Mouse (Mus musculus) c-Kit-positive CD71-positive TER-119-positive erythroid progenitor cells, embryonic 14.5 days (primary cell): Measurements from ENCODE around the gene Cetn4.

Experiments
- DNase-seq: peaks from one replicate; pipeline ENCODE4 v3.0.0-alpha.2; 2013; ENCODE audit warnings: low spot score

The Cetn4 gene

DNA sequence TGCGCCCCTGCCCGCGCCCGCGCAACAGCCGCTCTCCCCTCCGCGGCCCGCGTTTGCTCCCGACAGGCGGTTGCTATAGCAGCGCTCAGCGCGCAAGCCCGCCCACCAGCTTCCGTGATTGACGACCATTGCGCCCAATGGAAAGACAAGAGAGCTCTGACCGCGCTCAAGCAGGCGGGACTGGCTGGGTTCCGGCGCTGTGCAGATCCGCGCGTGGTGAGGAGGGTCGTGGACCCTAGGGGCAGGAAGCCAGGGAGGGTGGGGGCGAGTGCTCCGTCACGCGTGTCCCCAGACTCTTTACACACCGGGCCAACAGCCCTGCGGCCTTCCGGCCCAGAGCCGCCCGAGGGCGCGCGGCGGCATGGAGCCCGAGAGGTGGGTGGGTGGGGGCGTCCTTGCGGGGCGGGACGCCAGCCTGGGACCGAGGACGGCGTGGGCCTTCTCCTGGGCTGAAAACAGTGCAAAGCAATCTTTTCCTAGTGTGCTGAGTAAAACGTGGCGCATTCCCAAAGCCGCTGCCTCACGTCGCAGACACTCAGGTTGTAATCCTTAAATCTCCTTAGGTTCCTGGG lies at the start of gene Cetn4, which contains the start of gene Bbs12:
Cetn4 (minus strand) TSS at position 339 of the 572 bp plus-strand sequence.
Bbs12 (plus strand) TSS at position 185 of the 572 bp plus-strand sequence.
- DNase-seq = peak; percentile 92

DNA sequence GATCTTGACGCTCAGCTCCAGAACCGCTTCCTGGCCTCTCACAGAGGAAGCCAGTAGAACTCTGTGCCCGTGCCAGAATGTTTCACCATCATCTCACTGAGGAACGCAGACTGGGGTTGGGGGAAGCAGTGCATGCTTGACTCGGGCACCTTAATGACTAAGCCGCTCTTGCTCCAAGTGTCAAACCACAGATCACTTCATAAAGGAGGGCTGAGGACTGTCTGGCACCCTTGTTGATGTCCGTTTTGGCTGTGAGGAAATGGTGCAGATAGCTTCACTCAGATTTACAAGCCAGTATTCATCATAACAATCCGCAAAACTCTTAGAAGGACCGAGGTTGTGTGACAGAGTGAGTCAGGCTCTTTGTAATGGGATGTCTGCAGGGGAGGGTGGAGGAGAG lies 48.2 kb upstream of the Cetn4 start:
- no peak for DNase-seq

DNA sequence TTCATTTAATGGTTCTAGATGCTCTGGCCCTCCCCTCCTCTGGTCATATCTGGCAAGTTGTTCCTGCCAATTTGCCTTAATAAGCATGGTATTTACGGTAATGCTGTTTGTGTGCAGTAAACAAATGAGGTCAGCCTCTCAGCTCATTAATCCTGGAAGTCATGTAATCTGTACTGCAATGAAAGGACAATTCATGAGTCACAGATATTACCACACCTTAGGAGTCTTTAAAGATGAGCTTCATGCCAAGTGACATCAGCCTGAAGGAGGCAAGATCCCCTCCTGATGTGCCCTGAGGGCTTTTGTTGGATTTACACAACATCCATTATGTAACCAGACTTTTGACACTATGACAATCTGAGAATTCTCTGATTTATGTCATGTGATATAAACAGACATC lies 42.2 kb upstream of the Cetn4 start:
- no peak for DNase-seq

DNA sequence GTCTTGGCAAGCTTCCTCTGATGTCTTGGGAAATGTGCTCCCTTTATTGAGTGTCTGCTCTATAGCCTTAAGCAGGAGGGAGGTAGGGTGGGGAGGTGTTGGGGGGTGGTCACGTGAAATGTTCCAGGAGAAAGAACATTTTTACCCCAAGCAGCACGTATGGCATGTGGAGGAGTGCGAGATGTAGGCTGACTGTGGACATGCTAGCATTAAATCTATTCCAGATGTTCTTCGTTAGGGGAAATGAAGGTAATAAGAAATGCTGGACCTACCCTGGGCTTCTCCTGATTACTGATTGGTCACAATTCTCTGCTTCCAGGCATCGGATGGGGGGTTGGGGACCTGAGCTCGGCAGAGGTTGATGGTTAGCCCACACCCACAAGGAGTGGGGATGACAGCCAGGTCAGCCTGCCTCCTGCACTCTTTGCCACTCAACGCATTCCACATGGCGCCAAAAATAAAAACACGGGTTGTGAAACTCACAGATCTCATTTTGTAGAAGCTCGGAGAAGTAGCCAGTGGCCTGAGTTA lies 41.5 kb upstream of the Cetn4 start:
- DNase-seq = no peak

DNA sequence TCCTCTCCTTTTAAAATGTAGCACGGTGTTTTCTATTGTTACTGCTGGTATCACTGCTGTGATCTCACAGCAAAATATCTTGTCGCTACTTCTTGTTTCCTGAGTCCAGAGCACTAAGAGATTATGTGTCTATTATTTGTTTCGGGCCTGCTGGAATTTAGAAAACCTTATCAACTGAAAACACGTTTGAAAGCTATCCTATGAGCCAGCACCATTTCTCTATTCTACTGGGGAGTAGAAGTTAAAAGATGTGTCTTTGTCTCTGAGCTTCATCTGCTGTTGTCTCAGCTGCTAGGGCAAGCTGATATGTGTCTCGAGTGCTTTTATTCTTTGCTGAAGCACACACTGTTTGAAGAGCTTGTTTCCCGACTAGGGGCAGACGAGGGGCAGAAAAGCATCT lies 37.9 kb upstream of the Cetn4 start:
- DNase-seq = no peak

DNA sequence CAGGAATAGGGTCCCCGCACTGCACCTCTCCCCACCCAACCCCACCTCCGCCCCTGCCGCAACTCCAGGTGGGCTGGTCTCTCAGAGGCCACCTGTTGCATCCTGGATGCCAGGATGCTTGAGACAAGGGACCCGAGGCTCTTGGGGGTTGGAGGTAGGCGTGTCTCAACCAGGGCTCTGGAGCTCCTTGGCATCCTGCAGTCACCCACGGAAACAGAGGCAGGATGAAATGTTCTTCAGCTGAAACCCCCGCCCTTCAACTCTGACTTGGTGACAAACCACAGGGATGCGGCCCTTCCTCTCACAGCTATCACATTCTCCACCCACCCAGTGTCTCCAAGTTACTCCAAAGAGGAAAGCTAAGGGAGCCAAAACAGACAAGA lies 36.6 kb upstream of the Cetn4 start:
- no peak for DNase-seq

DNA sequence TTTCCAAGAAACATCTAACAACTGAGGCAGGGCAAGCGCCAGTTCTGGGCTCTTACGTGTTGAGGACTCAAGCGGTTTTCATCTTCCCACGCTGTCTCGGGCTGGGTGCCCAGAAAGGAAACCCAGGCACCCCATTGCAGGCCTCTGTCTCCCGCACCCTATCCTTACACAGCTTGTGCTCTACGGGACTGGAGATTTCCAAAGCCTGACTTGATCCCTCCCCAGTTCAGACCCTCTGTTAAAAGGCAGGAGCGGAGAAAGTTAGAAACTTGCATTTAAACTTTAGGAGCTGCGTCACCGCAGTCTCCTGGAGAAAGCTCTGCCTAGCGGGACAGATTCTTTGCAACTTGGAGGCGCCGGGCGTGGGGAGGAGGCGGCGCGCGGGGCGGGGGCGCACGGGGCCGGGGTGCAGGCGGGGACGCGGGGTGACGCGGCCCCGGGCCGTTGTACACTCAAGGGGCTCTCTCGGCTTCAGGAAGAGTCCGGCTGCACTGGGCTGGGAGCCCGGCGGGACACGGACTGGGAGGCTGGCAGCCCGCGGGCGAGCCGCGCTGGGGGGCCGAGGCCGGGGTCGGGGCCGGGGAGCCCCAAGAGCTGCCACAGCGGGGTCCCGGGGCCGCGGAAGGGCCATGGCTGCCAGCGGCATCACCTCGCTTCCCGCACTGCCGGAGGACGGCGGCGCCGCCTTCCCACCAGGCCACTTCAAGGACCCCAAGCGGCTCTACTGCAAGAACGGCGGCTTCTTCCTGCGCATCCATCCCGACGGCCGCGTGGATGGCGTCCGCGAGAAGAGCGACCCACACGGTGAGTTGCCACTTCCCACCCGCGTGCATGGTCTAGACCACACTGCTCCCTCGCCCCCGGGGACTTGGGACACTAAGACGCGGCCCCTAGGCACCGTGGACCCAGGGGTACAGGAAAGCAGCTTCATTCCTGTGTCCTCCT lies 36.0 kb upstream of the Cetn4 start, which contains the start of gene Fgf2:
Fgf2 (plus strand) TSS at position 126 of the 945 bp plus-strand sequence.
- DNase-seq = no peak

DNA sequence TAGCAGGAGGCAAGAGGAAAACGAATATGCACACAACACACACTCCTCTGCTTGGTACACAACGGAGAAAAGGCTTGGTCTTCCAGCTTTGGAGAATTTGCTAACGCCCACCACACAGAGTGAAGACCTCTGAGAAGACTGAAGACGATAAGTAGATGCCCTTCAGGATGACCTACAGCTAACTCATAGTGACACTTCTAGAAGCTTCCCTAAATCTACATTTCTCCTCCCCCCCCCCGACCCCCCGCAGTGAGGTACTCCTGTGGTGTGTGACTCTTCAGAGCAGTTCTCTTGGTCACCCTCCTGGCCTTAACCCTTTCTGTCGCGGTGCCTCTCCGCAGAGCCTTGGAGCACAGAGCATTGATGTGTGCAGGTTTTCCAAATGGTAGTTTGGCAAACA lies 35.2 kb upstream of the Cetn4 start:
- no peak for DNase-seq

DNA sequence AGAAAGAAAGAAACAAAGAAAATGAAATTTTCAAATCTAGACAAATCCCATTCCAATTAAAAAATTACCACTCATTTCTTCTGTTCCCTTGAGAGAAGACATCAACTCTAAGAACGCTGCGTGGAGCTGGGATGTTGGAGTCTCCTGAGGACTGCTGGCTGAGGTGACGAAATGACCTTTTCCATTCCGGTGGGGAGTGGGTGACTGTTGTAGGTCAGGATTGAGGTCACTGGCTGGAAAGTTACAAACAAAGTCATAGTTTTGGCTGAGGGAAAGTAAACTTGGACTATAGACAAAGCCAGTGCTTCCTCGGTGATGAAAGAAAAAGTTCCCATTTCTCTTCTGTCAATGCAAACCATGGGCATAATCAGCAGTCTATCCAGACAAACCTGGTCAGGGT lies 30.3 kb upstream of the Cetn4 start:
- no peak for DNase-seq

DNA sequence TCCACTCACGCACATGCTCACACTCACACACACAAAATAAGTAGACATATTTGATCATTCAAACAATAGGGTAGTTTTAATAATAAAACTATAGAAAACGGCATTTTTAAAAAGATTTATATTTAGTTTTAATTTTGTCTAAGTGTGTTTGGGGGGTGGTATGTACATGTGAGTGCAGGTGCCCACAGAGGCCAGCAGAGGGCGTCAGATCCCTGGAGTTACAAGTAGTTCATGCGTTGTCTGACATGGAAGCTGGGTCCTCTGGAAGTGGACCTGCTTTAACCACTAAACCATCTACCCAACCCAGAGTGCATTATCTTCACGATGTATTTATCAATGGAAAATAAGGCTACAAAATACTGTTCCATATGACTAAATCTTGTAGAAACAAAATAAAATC lies 28.6 kb upstream of the Cetn4 start:
- peak; percentile 27 for DNase-seq

DNA sequence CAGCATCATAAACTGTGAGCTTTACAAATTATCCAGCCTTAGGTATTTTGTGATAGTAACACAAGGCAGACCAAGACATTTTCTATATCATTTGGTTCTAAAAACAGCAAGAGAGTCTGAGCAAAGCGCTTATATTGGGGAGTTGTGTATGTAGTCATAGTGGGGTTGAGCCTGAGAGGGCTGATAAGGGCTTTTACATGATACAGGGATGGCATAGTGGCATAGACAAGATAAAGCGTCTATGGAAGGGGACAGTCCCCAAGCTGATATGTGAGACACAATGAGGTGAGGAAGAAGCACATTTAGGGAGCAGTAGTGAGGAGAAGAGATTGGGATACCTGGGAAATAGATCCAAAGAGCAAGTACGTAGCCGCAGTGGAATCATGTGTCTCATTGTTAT lies 21.5 kb upstream of the Cetn4 start:
- DNase-seq = no peak

DNA sequence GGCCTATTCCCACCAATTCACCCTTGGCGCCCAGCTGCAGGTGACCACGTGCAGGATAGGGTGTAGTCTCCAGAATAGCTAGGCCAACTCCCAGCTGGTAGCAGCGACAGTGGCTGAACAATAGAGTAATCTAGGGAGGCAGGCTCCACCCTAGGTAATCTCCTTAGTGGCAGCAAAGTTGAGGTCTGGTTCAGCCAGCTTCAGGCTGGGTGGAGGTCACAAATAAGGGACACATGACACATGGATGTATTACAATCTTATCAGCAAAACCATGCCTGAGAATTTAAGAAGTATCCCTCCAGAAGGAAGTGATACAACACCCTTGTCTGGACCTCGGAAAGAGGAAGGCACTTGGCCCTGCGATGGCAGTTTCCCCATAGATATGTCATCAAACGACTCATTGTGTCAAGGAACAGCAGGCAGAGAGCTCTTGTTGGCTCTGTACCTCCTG lies 19.5 kb upstream of the Cetn4 start:
- DNase-seq = peak; percentile 53

DNA sequence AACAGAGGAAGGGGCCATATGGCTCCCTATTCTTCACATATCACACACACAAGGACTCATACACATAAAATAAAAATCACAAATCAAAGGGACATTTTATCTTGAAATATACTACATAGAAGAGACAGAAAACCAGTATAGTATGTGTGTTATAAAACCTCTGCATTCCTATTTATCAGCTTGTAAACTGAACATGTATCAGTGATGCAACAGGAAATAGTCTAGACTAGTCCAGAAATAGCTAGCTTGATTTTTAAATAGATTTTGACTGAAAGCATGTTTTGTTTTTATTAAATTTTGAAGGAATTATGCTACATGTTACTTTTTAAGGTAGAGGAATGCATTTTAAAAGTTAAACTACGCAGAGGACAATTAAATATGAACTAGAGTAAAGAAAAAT lies 17.5 kb upstream of the Cetn4 start:
- DNase-seq = no peak

DNA sequence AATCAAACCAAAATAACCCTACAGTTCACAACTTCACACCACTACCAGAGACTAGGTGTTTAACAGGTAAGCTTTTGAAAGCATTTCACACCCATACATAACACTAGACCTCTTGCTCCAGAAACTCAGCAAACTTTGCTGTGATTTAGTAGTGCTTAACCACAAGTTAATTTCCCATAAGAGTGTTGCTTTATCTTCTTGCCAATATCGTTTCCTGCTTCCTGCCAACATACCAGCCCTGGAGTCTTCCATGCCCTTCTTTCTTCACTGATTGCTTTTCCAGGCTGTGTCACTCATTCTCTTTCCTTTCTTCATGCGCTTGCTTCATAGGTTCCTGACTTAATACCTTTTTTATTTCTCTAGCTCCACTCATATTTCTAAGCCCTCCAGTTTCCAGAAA lies 16.0 kb upstream of the Cetn4 start:
- no peak for DNase-seq

DNA sequence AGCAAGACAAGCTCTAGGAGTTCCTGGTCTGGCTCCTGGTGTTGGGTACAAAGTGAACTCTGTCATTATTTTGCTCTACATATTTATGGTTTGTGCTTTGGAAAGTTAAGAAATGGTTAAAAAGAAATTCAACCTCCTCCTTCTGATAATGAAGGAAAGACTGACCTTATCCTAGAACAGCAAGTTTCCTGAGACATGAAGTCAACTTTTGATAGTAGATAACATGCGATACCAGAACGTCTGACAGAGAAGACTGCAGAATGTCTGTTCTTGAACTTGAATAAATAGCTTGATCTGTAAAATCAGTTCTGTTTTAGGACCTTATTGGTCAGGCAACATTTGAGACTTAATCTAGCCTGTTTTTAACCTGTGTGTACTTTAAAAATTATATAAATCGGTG lies 14.1 kb upstream of the Cetn4 start:
- no peak for DNase-seq

DNA sequence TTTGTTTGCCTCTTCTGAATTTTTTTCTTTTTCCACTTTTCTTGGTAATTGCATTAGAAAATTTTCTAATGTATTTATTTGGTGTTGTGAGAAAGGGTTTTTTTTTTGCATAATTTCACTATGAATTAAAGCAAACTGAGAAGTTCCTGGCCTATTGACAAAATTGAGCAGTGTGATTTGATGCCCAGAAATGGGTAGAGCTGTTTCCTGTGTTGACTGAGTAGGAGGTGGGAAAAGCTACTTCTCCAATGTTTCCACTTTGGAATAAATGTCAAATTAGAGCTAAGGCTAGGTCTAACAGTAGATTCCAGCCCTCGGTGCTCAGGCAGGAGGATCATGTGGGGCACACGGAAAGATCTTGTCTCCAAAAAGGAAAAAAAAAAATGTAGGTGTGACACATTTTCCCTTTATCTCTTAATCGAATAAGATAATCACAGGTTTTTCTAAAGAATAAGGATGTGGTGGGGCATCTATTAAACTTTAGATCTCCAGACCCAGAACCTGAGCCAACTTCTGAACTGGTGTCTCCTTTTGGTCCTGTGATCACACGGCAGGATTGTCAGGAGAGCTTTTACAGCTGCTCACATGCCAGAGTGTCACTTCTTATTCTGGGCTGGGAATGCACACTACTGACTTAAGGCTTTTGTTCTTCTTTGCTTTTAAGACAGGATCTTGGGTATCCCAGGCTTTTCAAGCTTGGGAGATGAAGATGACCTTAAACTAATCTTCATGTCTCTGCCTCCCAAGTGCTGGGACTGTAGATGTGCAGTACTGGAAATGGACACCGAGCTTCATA lies 13.0 kb upstream of the Cetn4 start:
- no peak for DNase-seq

DNA sequence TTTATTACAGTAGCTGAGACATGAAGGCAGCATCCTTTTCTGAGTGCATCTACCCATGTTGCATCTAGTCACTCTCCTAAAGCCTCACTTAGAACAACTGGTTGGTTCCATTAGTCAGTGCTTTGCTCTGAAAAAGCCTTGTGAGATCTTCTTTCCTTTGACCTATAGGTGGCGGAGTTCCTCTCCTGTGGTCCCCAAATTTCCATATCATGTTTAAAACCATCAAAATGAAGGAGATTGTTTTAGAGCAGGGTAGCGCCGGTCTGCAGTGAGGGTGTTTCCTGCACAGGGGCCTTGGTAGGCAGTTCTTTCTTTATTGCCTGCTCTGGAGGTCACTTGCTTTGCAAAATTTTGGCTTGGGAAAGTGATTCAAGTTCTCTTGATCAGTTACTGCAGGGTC lies 11.8 kb upstream of the Cetn4 start:
- no peak for DNase-seq

DNA sequence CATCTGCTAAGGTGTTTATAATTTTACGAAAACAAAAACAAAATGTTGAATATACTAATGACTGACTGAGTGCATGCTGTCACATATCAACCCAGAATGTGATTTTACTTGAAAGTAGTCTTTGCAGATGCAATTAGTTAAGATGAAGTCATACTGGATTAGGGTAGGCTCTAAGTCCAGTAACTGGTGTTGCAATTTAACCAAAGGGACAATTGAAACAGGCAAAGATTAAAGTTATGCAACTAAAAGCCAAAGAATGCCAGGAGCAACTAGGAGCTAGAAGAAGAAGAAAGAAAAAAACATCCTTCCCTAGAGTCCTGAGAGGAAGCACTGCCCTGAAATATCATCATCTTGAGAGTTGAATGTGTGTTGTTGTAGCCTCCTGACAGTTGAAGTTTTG lies 3.7 kb upstream of the Cetn4 start:
- no peak for DNase-seq

DNA sequence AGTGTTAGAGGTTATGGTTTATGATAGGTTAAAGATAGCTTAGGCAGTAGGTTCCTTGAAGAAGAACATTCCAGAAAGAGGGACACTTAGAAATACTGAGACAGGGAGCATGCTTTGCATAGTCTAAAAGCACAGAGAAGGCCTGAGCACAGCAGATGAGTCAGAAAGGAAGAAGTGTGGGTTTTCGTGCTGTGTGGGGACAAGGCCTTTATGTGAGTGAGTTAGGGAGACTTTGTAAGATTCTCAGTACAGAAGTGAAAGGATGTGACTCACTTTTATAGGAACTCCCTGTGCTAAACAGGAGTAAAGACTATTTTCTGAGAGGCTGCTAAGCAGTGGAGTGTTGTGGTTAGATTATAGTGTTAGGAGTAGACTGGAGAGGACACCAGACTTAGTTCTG lies 863 bp upstream of the Cetn4 start:
- DNase-seq = peak; percentile 53

DNA sequence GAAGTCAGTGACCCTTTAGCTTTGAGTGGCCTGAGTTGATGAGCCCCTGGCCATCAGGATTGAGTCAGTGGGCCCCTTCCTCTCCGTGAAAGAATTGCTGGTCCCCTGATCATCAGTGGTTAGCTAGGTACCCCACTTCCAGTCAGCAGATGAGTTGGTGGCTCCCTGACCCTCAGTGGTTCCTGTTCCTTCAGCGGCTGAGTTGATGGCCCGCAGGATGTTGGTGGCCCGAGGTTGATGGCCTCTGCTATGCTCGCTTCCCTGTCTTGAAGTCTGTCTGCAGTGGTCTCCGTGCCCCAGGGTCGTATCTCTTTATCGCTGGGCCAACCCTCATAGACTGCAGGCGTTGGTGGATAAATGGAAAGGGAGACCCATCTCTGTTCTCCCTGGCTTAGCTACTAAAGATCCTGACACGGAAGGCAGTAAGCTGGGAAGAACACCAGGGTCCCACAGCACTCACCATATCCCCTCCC lies 575 bp downstream of the Cetn4 start:
- no peak for DNase-seq

DNA sequence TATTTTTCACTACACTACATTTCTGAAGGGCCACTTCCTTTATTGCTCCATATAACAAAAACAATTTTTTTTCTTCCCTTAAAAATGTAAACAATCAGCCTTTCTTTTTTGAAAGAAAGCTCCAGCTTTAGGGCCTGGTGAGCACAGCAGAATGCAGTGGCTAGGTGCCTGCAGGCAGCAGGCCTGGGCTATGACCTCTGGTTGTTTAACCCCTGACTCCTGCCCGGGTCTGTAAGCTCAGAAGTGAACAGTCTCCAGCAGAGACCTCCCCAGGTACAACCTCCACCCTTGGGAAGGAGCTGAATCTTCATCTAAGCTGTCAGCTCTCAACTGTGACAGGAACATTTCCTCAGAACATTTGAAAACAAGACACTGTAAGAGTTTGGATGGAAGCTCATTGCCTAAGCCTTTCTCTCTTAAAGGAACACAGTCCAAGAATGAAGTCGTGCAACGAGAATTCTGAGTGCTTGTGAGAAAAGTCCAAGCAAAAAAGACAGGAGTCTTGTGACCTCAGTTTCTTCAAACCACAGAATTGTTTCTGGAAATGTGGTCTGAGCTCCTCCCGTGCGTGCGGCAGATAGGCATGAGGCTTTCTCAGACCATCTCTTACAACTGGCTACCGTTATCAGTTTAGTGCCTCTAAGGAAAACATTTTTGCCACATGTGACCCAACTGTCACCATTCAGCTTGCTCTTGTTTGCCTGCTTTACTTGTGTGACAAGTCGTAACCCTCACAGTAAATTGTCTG lies 8.9 kb downstream of the Cetn4 start:
- peak; percentile 71 for DNase-seq
